Mouse (Mus musculus) adrenal gland, postnatal 14 days (tissue): Measurements from ENCODE around the gene Fbxo27. TPM values are rescaled to one million over a fixed set of nuclear protein-coding genes. Genes with fewer than 3 reads are reported as not detected.

Source experiments
- total RNA-seq: library from RNA; stranded (reverse); gene quantifications from 2 replicates; pipeline ENCODE4 v1.2.3, GENCODE M21; 2021

Fbxo27 gene
- total RNA-seq, 1 experiment from 2014 or later, result 0.63 TPM

Other genes with a start within 250 kb of the Fbxo27 start
- 11.5 and 12.8 TPM in 2 replicates for gene Lrfn1, start 240.9 kb upstream of the Fbxo27 start, total RNA-seq
- not detected in 2 replicates for gene Ifnl2, start 182.4 kb upstream of the Fbxo27 start, total RNA-seq
- gene Ifnl3, start 170.0 kb upstream of the Fbxo27 start, total RNA-seq, result not detected in 2 replicates
- gene Sycn, start 152.0 kb upstream of the Fbxo27 start, total RNA-seq, result not detected in 2 replicates
- 0.41 TPM in 1 of 2 replicates, not detected in the other for gene Nccrp1, start 145.6 kb upstream of the Fbxo27 start, total RNA-seq
- gene Samd4b, start 94.7 kb upstream of the Fbxo27 start, total RNA-seq, result 52.3 and 56.3 TPM in 2 replicates
- gene Pak4, start 94.7 kb upstream of the Fbxo27 start, total RNA-seq, result 22.0 and 25.6 TPM in 2 replicates
- gene Acp7, start 61.5 kb upstream of the Fbxo27 start, total RNA-seq, result not detected in 2 replicates
- 2.3 and 4.4 TPM in 2 replicates for gene Fbxo17, start 24.0 kb downstream of the Fbxo27 start, total RNA-seq
- 82.1 and 82.9 TPM in 2 replicates for gene Mrps12, start 49.0 kb downstream of the Fbxo27 start, total RNA-seq
- gene Sars2, start 49.1 kb downstream of the Fbxo27 start, total RNA-seq, result 17.6 and 18.9 TPM in 2 replicates
- gene Ccer2, start 63.3 kb downstream of the Fbxo27 start, total RNA-seq, result not detected in 2 replicates
- gene Sirt2, start 73.9 kb downstream of the Fbxo27 start, total RNA-seq, result 66.5 and 78.3 TPM in 2 replicates
- 38.5 and 43.0 TPM in 2 replicates for gene Nfkbib, start 74.7 kb downstream of the Fbxo27 start, total RNA-seq
- 3.1 and 7.3 TPM in 2 replicates for gene Rinl, start 96.1 kb downstream of the Fbxo27 start, total RNA-seq
- 423 and 480 TPM in 2 replicates for gene Hnrnpl, start 115.7 kb downstream of the Fbxo27 start, total RNA-seq
- 1,138 and 1,196 TPM in 2 replicates for gene Ech1, start 132.4 kb downstream of the Fbxo27 start, total RNA-seq
- gene Lgals4, start 141.0 kb downstream of the Fbxo27 start, total RNA-seq, result 18.7 and 32.4 TPM in 2 replicates
- gene Lgals7, start 171.0 kb downstream of the Fbxo27 start, total RNA-seq, result 1.1 TPM in 1 of 2 replicates, not detected in the other
- 0.19 and 0.60 TPM in 2 replicates for gene Capn12, start 188.6 kb downstream of the Fbxo27 start, total RNA-seq